Mouse (Mus musculus) neural tube, embryonic 11.5 days (tissue): ENCODE results near the gene Nhlrc2. TPM values are rescaled to one million over a fixed set of nuclear protein-coding genes. Genes with fewer than 3 reads are reported as not detected.

Source experiments
- ATAC-seq: fragments of 200-750 bp; cut with Nextera tagmentation; 2 replicates; pipeline ENCODE4 v1.8.0; 2017; ENCODE audit warnings: moderate number of reproducible peaks, mild to moderate bottlenecking, moderate TSS enrichment, moderate library complexity; ENCODE audit not compliant: insufficient read depth, low FRiP score, low TSS enrichment
- DNase-seq: peaks from one replicate; pipeline ENCODE4 v3.0.0-alpha.2; 2015; ENCODE audit warnings: low spot score
- H3K27ac ChIP-seq: fragments of 300-500 bp; sonication (generic); 2 replicates; pipeline ENCODE4 v1.5.1; 2014; ENCODE audit warnings: low read depth, mild to moderate bottlenecking, low read length
- H3K27me3 ChIP-seq: fragments of 300-500 bp; sonication (generic); 2 replicates; pipeline ENCODE4 v1.6.1; 2014; ENCODE audit warnings: mild to moderate bottlenecking, low read length, mixed read lengths; ENCODE audit not compliant: control insufficient read depth, insufficient read depth
- H3K36me3 ChIP-seq: fragments of 300-500 bp; sonication (generic); 2 replicates; pipeline ENCODE4 v1.6.1; 2014; ENCODE audit warnings: mild to moderate bottlenecking, low read length, moderate library complexity, mixed read lengths; ENCODE audit not compliant: control insufficient read depth, insufficient read depth
- H3K4me1 ChIP-seq: fragments of 300-500 bp; sonication (generic); 2 replicates; pipeline ENCODE4 v1.6.1; 2014; ENCODE audit warnings: low read length, mixed read lengths; ENCODE audit not compliant: control insufficient read depth, insufficient read depth
- H3K4me2 ChIP-seq: fragments of 300-500 bp; sonication (generic); 2 replicates; pipeline ENCODE4 v1.6.1; 2014; ENCODE audit warnings: low read depth, mild to moderate bottlenecking, moderate library complexity
- H3K4me3 ChIP-seq: fragments of 300-500 bp; sonication (generic); 2 replicates; pipeline ENCODE4 v1.5.1; 2014; ENCODE audit warnings: low read depth, low read length
- H3K9ac ChIP-seq: fragments of 300-500 bp; sonication (generic); 2 replicates; pipeline ENCODE4 v1.6.1; 2014; ENCODE audit warnings: mild to moderate bottlenecking, low read length
- H3K9me3 ChIP-seq: fragments of 300-500 bp; sonication (generic); 2 replicates; pipeline ENCODE4 v1.6.1; 2016; ENCODE audit warnings: low read length; ENCODE audit not compliant: control insufficient read depth
- WGBS: fragments of 180-500 bp; shearing (Covaris S2); extraction: QIAGEN DNeasy Blood & Tissue Kit; methylation state at CpG from one replicate; pipeline ENCODE4 v1.1.7; 2014; 5-methylcytosine and 5-hydroxymethylcytosine counted together
- polyA plus RNA-seq: library from polyadenylated mRNA; unstranded; fragments of >200 nt; fragmentation: Nextera tagmentation; extraction: Ambion mirVana; gene quantifications from 2 replicates; pipeline ENCODE4 v1.2.1, GENCODE M21; 2014

Gene Nhlrc2
- polyA plus RNA-seq, 1 experiment from 2014 or later: 13.9 TPM

GRCm38 (mm10) chr19:56589008-56589407 lies 40.9 kb downstream of the Nhlrc2 start:
- Histone ChIP-seq H3K27ac (no peak overlapping the region), H3K36me3 (peaks cover 7% of the 10 kb centered on the region; the same call in 1 of the 2 replicates), H3K27me3 (no peaks in the 10 kb centered on the region), H3K4me1 (no peaks in the 10 kb centered on the region), H3K4me2 (no peak overlapping the region), H3K9ac (no peak overlapping the region), H3K9me3 (no peaks in the 10 kb centered on the region), H3K4me3 (no peak overlapping the region)
- ATAC-seq: no peak
- DNase-seq: no peak
- WGBS: 92% methylated on average over 6 of the region's 6 CpGs

GRCm38 (mm10) chr19:56589455-56589854 lies 41.4 kb downstream of the Nhlrc2 start:
- H3K9me3 ChIP-seq: no peaks in the 10 kb centered on the region
- H3K4me2 ChIP-seq: no peak overlapping the region
- H3K9ac ChIP-seq: no peak overlapping the region
- H3K36me3 ChIP-seq: peaks cover 7% of the 10 kb centered on the region; the same call in 1 of the 2 replicates
- no peaks in the 10 kb centered on the region for H3K4me1 ChIP-seq
- H3K27me3 ChIP-seq: no peaks in the 10 kb centered on the region
- WGBS: 91% methylated on average over 5 of the region's 5 CpGs
- ATAC-seq: no peak
- DNase-seq: no peak
- H3K4me3 ChIP-seq: no peak overlapping the region
- no peak overlapping the region for H3K27ac ChIP-seq

- Histone ChIP-seq H3K4me3 (no peak overlapping the region), H3K4me2 (no peak overlapping the region), H3K27ac (no peak overlapping the region), H3K27me3 (no peaks in the 10 kb centered on the region), H3K36me3 (peaks cover 11% of the 10 kb centered on the region; the same call in 1 of the 2 replicates), H3K9me3 (no peaks in the 10 kb centered on the region), H3K9ac (no peak overlapping the region), H3K4me1 (no peaks in the 10 kb centered on the region)
- WGBS: 85% methylated on average over 3 of the region's 3 CpGs
- no peak for DNase-seq
- ATAC-seq: no peak
These were observed 42.2 kb downstream of the Nhlrc2 start for GRCm38 (mm10) chr19:56590250-56590649.

GRCm38 (mm10) chr19:56592472-56592871 lies 44.4 kb downstream of the Nhlrc2 start:
- no peak for ATAC-seq
- Histone ChIP-seq H3K4me1 (no peaks in the 10 kb centered on the region), H3K36me3 (peaks cover 13% of the 10 kb centered on the region; the same call in 1 of the 2 replicates), H3K9me3 (no peaks in the 10 kb centered on the region), H3K4me3 (no peak overlapping the region), H3K27me3 (no peaks in the 10 kb centered on the region), H3K4me2 (no peak overlapping the region), H3K27ac (no peak overlapping the region), H3K9ac (no peak overlapping the region)
- 92% methylated on average over 9 of the region's 9 CpGs for WGBS
- DNase-seq: no peak

- Histone ChIP-seq H3K9ac (no peak overlapping the region), H3K36me3 (peaks cover 2% of the 10 kb centered on the region; the same call in 1 of the 2 replicates), H3K4me2 (no peak overlapping the region), H3K4me1 (no peaks in the 10 kb centered on the region), H3K27me3 (no peaks in the 10 kb centered on the region), H3K4me3 (no peak overlapping the region), H3K9me3 (no peaks in the 10 kb centered on the region), H3K27ac (no peak overlapping the region)
- DNase-seq (no peak), ATAC-seq (no peak)
- WGBS: 66% methylated on average over 3 of the region's 3 CpGs
These were observed 51.9 kb downstream of the Nhlrc2 start for GRCm38 (mm10) chr19:56599996-56600395.

GRCm38 (mm10) chr19:56600797-56601196 lies 52.7 kb downstream of the Nhlrc2 start:
- 82% methylated on average over 7 of the region's 7 CpGs for WGBS
- no peaks in the 10 kb centered on the region for H3K9me3 ChIP-seq
- no peak overlapping the region for H3K4me3 ChIP-seq
- H3K4me2 ChIP-seq: no peak overlapping the region
- H3K36me3 ChIP-seq: peaks cover 2% of the 10 kb centered on the region; the same call in 1 of the 2 replicates
- no peaks in the 10 kb centered on the region for H3K4me1 ChIP-seq
- no peak for ATAC-seq
- H3K27me3 ChIP-seq: no peaks in the 10 kb centered on the region
- H3K27ac ChIP-seq: no peak overlapping the region
- H3K9ac ChIP-seq: no peak overlapping the region
- no peak for DNase-seq

GRCm38 (mm10) chr19:56601901-56602347 lies 53.9 kb downstream of the Nhlrc2 start:
- H3K9me3 ChIP-seq: no peaks in the 10 kb centered on the region
- ATAC-seq (no peak), DNase-seq (no peak)
- no peaks in the 10 kb centered on the region for H3K4me1 ChIP-seq
- no peak overlapping the region for H3K4me2 ChIP-seq
- H3K27ac ChIP-seq: no peak overlapping the region
- H3K27me3 ChIP-seq: no peaks in the 10 kb centered on the region
- no peak overlapping the region for H3K4me3 ChIP-seq
- WGBS: 79% methylated on average over 15 of the region's 15 CpGs
- H3K9ac ChIP-seq: no peak overlapping the region
- H3K36me3 ChIP-seq: no peaks in the 10 kb centered on the region; the same call in 1 of the 2 replicates

GRCm38 (mm10) chr19:56608946-56609345 lies 60.9 kb downstream of the Nhlrc2 start:
- no peaks in the 10 kb centered on the region for H3K4me1 ChIP-seq
- H3K27ac ChIP-seq: no peak overlapping the region
- ATAC-seq (no peak), DNase-seq (no peak)
- H3K36me3 ChIP-seq: no peaks in the 10 kb centered on the region
- no peaks in the 10 kb centered on the region for H3K9me3 ChIP-seq
- H3K27me3 ChIP-seq: no peaks in the 10 kb centered on the region
- no peak overlapping the region for H3K9ac ChIP-seq
- H3K4me2 ChIP-seq: no peak overlapping the region
- H3K4me3 ChIP-seq: no peak overlapping the region
- WGBS: 80% methylated on average over 5 of the region's 5 CpGs

GRCm38 (mm10) chr19:56614131-56614530 lies 66.1 kb downstream of the Nhlrc2 start:
- no peaks in the 10 kb centered on the region for H3K4me1 ChIP-seq
- no peak overlapping the region for H3K4me2 ChIP-seq
- no peak overlapping the region for H3K4me3 ChIP-seq
- no peak overlapping the region for H3K9ac ChIP-seq
- H3K27me3 ChIP-seq: no peaks in the 10 kb centered on the region
- H3K27ac ChIP-seq: no peak overlapping the region
- no peaks in the 10 kb centered on the region for H3K36me3 ChIP-seq
- DNase-seq: no peak
- WGBS: 76% methylated on average over 5 of the region's 5 CpGs
- no peak for ATAC-seq
- no peaks in the 10 kb centered on the region for H3K9me3 ChIP-seq
